Mouse (Mus musculus): ENCODE measurements around the gene Mael.

GRCm38 (mm10) chr1:166185357-166185756 lies 53.2 kb downstream of the Mael start:
- no peak for TF ChIP-seq CTCF (IDR thresholded peaks at IDR 0.05; ENCODE audit: low read depth)
- TF ChIP-seq EP300 (optimal IDR thresholded peaks at IDR 0.05), result no peak
